Mouse (Mus musculus) T-helper 1 cell (primary cell): ENCODE data around the gene Rnls.

ENCODE experiments used
- in situ Hi-C: fragments of 300-600 bp; cut with MboI, MseI; formaldehyde crosslinking; loops from one replicate; pipeline ENCODE4 v1.15.1; 2025; ENCODE audit warnings: high pct_unique_total_duplicates

Gene Rnls

GRCm38 (mm10) chr19:33109941-33110371 lies 282.1 kb downstream of the Rnls start:
- in situ Hi-C loops: loop anchor here (10.0 kb wide), 1 partner anchor 175 kb away; no protein-coding TSS in a partner anchor

DNA sequence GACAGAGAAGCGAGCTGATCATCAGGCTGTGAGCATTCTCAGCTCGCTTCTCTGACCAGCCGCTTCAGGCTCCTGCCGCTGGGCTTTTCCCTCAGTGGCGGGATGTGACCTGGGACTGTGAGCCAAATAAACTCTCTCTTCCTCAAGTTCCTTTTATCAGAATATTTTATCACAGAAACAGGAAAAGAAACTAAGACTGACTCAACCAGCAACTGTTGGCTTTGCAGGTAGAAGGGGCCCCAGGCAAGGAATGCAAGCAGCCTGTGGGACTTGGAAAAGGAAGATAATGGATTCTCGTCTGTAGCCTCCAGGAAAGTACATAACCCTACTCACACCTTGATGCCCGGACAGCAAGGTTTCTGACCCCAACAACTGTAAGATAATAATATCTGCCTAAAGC lies 283.0 kb downstream of the Rnls start:
- in situ Hi-C loops: loop anchor here (10.0 kb wide), 1 partner anchor 174 kb away; no protein-coding TSS in a partner anchor

DNA sequence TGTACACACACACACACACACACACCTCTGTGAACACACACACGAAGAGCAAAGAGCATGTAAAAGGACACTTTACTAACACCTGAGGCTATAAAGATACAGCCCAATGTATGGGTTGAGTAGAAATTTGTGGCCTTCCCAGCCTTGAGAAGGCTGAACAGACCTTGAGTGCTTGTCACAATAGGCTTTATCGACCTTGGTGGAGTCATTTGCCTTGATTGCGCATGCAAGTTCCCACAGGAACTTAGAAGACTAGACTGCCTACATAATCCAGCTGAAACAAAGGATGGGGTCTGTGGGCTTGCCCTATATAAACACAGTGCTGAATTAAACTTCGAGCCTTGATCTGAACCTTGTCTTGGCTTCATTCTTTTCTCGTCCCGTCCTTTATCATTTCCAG lies 288.2 kb downstream of the Rnls start:
- in situ Hi-C loops: loop anchor here (10.0 kb wide), 1 partner anchor 169 kb away; no protein-coding TSS in a partner anchor

DNA sequence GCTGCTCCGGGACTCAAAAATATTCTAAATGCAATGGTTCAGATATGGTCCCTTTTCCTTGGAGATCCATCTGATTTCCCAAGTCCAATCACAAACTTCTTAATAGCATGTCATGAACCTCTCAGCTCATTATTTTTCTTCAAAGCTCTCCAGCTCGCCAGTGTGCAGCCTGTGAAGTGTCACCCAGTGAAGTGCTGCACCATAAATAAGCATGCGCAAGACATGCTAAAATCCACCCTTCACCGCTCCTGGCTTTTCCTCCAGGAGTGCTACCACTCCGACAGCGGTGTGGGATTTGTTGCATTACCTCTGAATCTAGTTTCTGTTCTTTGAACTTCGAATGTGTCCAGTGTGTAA lies 289.3 kb downstream of the Rnls start:
- in situ Hi-C loops: loop anchor here (10.0 kb wide), 1 partner anchor 168 kb away; no protein-coding TSS in a partner anchor

GRCm38 (mm10) chr19:33102008-33102782 lies 289.9 kb downstream of the Rnls start:
- in situ Hi-C loops: loop anchor here (10.0 kb wide), 1 partner anchor 167 kb away; no protein-coding TSS in a partner anchor

DNA sequence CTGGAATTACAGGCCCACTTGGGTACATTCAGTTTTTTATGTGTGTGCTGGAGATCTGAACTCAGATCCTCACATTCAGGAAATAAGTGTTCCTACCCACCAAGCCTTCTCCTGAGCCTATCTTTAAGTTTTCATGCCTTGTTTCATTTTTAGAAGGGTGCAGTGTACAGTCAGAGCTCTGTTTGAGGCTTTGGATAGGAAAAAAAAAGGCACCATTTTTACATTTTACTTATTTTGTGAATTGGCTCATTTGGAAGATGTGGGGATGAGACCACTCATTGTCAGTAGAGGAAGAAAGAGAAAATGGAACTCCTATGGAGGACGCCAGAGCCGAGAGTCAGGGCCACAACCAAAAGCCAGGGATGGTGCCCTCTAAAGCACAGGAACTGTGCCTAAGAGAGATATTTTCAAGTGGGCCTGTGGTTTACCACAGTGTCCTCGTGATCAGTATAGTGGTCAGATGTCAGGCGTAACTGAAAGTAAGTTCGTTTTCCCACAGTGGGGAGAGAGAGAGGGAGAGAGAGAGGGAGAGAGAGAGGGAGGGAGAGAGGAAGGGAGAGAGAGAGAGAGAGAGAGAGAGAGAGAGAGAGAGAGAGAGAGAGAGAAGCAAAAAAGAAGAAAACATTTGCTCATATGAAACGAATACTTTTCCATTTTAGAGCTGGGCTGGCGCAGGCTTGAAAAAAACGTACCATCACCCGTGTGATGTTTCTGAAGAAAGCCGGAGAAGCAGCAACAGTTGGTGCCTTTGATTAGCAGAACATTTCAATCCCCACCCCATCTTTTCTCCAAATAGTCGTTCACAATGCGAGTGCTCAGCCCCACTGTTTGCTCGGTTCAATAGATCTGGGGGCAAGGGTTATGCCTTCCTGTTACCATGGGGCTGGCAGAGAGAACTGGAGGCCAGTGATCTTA lies 290.7 kb downstream of the Rnls start:
- in situ Hi-C loops: loop anchor here (10.0 kb wide), 1 partner anchor 167 kb away; no protein-coding TSS in a partner anchor

DNA sequence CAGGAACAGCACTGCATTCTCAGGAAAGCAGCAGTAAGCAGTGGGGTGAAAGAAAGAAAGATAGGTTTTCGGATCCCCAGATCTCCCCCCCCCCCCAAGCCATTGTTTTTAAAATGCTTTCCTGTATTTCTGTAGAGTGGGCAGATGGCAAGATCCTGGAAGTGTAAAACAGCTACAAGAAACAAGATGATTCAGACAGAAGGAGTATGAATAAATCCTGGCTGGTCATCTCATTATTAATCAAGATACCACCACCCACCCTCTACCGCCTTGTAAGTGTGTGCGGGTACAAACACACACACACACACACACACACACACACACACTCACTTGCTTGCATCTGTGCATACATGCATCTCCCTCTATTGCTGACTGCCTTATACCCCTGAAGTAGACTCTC lies 291.5 kb downstream of the Rnls start:
- in situ Hi-C loops: loop anchor here (10.0 kb wide), 1 partner anchor 166 kb away; no protein-coding TSS in a partner anchor

DNA sequence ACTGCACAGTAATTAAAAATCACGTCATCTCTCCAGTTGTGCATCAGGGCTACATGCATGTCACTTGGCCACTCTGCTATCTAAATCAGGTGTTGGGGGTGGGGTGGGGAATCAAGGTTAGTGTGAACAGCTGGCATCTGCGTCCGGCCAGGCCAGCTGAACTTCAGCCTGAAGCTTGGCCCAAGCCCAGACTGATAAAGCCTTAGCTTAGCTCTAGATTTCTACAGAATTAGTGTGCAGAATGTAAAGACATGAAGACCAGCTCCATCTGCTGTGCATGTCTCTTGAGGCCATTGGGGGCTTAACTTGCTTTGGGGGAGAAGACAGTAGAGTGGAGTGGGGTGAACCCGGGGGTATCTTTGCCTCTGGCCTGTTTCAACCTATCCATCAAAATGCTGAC lies 292.1 kb downstream of the Rnls start:
- in situ Hi-C loops: loop anchor here (10.0 kb wide), 1 partner anchor 165 kb away; no protein-coding TSS in a partner anchor

DNA sequence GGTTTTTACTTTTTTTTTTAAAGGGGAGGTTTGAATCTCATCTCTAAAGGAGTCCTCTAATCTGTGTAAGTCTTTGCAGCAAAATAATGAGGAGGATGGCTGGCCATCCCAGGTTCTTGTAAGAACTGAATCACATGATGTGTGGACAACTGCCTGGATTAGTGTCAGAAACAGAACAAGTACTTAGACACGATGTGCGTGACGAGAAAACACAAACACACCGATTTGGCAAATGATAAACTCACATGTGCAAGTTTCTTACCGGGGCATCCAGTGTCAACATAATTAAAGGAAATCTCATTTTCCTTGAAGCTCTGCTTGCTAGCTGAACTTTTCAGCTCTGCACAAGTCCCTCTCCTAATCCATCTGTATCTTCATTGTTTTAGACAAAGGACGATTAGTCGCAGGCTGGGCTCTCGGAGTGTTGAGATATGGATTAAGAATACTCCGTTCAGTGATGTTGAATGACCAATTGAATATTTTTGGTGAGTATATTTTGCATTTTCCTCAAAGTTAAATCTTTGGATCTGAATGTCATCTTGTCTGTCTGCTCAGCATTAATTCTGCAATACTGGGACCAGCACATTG lies 292.8 kb downstream of the Rnls start:
- in situ Hi-C loops: no loop called here

GRCm38 (mm10) chr19:33097691-33098090 lies 294.4 kb downstream of the Rnls start:
- in situ Hi-C loops: no loop called here

- in situ Hi-C loops: no loop called here
These were observed 295.5 kb downstream of the Rnls start for GRCm38 (mm10) chr19:33096581-33096980.

DNA sequence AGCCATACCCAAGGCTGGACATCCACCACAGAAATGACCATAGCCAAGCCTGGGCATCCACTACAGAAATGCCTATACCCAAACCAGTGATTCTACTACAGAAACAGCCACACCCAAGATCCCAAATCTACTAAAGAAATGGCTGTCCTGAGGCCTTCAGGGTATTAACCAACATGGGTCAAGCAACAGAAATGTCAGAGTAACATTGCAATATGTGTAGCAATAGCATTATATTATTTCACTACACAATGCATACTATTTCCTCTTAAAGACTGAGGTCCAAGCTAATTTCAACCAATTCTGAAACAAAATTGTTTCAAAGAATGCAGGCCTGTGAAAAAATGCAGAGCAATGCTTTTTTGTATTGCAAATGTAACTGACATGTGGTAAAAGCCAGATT lies 299.5 kb downstream of the Rnls start:
- in situ Hi-C loops: no loop called here

- in situ Hi-C loops: no loop called here
These were observed 300.8 kb downstream of the Rnls start for GRCm38 (mm10) chr19:33091324-33091723.

DNA sequence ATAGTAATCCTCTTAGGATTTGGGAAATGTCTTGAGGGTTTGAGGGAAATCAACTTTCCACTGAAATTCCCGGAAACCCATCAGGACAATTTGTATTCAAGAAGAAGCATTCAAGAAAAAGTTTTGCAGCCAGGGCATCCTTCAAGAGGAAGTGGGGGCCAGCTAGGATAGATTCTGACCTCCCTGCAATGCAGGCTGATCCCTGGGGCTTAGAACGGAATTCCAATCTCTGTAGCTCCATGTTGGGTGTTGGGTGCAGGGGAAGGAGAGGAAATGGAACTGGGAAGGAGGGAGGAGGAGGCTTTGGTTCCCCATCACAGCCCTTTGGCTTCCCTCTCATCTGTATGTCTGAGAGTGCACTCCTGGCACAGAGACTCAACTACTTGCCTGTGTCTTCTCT lies 303.2 kb downstream of the Rnls start:
- in situ Hi-C loops: no loop called here

DNA sequence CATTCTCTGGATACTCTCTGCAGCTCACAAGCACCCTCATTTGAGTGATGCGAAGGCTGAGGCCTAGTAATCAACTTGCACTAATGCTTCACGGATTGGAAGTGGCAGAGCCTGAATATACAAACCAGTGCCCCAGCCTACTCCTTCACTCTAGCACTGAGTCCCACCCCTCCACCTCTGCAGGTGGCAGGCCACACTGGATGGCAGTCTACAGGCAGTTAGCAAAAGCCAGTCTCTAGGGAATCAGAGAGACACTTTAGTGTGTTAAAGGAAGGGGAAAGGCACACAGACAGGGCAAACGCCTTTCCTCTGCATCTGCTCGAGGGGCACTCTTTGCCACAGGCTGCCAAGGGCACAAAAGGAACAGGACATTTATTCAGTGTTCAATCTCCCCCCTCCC lies 304.1 kb downstream of the Rnls start:
- in situ Hi-C loops: no loop called here
